11 mouse cellular contexts compared by ENCODE assay signal in genomic region chr11:96349491-96350340, GRCm38 (mm10). TPM values are rescaled to one million over a fixed set of nuclear protein-coding genes. Genes with fewer than 3 reads are reported as not detected.
DNase-seq lines count a peak whose midpoint lies in the region; ATAC-seq and TF ChIP-seq lines count a peak whose summit lies in the region.
"Had no signal": no experiment of that assay in that cellular context is flagged by ENCODE, and none has a peak within 500 bp of the region (broad histone marks: within the 10 kb centered on the region; RNA-seq: fewer than 3 reads in every experiment).

No protein-coding gene starts in this region.

- H3K27ac ChIP-seq in heart, embryonic 10.5 days, result peak overlapping the region; percentile 77
- H3K27ac ChIP-seq in heart, adult 2 months, result no peak overlapping the region; the same call in 1 of the 2 replicates
- peak overlapping the region; percentile 91 for H3K27ac ChIP-seq in hindbrain, postnatal 0 days
- H3K27ac ChIP-seq in liver, embryonic 12.5 days, result 0 out of 2 replicates have a peak overlapping the region, but pooled peaks have one; percentile 26
- H3K27ac ChIP-seq: liver, embryonic 15.5 days had no signal

- no peaks in the 10 kb centered on the region for H3K9me3 ChIP-seq in heart, embryonic 10.5 days
- no peaks in the 10 kb centered on the region for H3K9me3 ChIP-seq in hindbrain, postnatal 0 days (ENCODE audit: low read length)
- no peaks in the 10 kb centered on the region for H3K9me3 ChIP-seq in liver, embryonic 12.5 days (replicated peaks)
- H3K9me3 ChIP-seq: liver, embryonic 15.5 days had no signal

- peaks cover 72% of the 10 kb centered on the region for H3K4me1 ChIP-seq in heart, embryonic 10.5 days
- H3K4me1 ChIP-seq in heart, adult 2 months (ENCODE audit: control insufficient read depth, insufficient read depth, low read length), result no peaks in the 10 kb centered on the region
- H3K4me1 ChIP-seq in hindbrain, postnatal 0 days (ENCODE audit: insufficient read depth, low read length), result no peaks in the 10 kb centered on the region
- H3K4me1 ChIP-seq in liver, embryonic 12.5 days, result peaks cover 23% of the 10 kb centered on the region

- no peak for DNase-seq in heart, embryonic 10.5 days (ENCODE audit: low spot score)
- DNase-seq in heart, adult 2 months, result no peak
- peak; percentile 69 for DNase-seq in adrenal gland, postnatal 10 days
- DNase-seq in hindbrain, postnatal 0 days (ENCODE audit: low spot score), result peak; percentile 47
- DNase-seq in layer of hippocampus, adult 18-20 months (ENCODE audit: low spot score in 2 of 2), result no peak
- DNase-seq in T-cell, adult 2 months (ENCODE audit: low spot score), result no peak
- DNase-seq: thymus, postnatal 4 days had no signal

- no peak overlapping the region for H3K9ac ChIP-seq in heart, adult 2 months (ENCODE audit: low read depth, low read length)
- H3K9ac ChIP-seq in hindbrain, postnatal 0 days (replicated peaks; ENCODE audit: low read length), result 0 out of 2 replicates have a peak overlapping the region, but pooled peaks have one; percentile 28
- H3K9ac ChIP-seq in liver, embryonic 12.5 days, result no peak overlapping the region
- H3K9ac ChIP-seq: liver, embryonic 15.5 days had no signal

- peaks cover 93% of the 10 kb centered on the region for H3K27me3 ChIP-seq in heart, embryonic 10.5 days (ENCODE audit: insufficient read depth, poor library complexity, severe bottlenecking)
- peaks cover 12% of the 10 kb centered on the region for H3K27me3 ChIP-seq in heart, adult 2 months (ENCODE audit: control insufficient read depth, insufficient read depth, low read length)
- H3K27me3 ChIP-seq in hindbrain, postnatal 0 days (ENCODE audit: insufficient read depth, low read length), result peaks cover 61% of the 10 kb centered on the region
- peaks cover 96% of the 10 kb centered on the region for H3K27me3 ChIP-seq in liver, embryonic 12.5 days (replicated peaks)

- TF ChIP-seq EP300 in heart, adult 2 months (IDR thresholded peaks at IDR 0.05; ENCODE audit: insufficient read depth, low read depth, low read length), result no peak

- no peak for TF ChIP-seq CTCF in heart, adult 2 months (IDR thresholded peaks at IDR 0.05)
- no peak for TF ChIP-seq CTCF in hindbrain, postnatal 0 days (IDR thresholded peaks at IDR 0.05; ENCODE audit: low read depth)

- ATAC-seq in hindbrain, postnatal 0 days, result no peak
- ATAC-seq in liver, embryonic 12.5 days, result no peak
- ATAC-seq in CD4-positive, CD25-positive, alpha-beta regulatory T cell, adult 4 months, result no peak

- TF ChIP-seq POLR2A in heart, adult 2 months (IDR thresholded peaks at IDR 0.05; ENCODE audit: insufficient read depth, low read depth, low read length), result no peak

- 13% methylated on average over 14 of the region's 14 CpGs for WGBS in heart, embryonic 10.5 days
- 34% methylated on average over 14 of the region's 14 CpGs for WGBS in heart, adult 2 months
- 4% methylated on average over 14 of the region's 14 CpGs for WGBS in hindbrain, postnatal 0 days
- WGBS in liver, embryonic 12.5 days (ENCODE audit: insufficient replicate concordance), result 29% methylated on average over 14 of the region's 14 CpGs

- no peaks in the 10 kb centered on the region for H3K79me2 ChIP-seq in heart, adult 2 months (replicated peaks; ENCODE audit: control insufficient read depth, insufficient read depth, low read length)

- H3K36me3 ChIP-seq in heart, embryonic 10.5 days, result no peaks in the 10 kb centered on the region
- no peaks in the 10 kb centered on the region for H3K36me3 ChIP-seq in heart, adult 2 months (ENCODE audit: control insufficient read depth, insufficient read depth, low read length)
- no peaks in the 10 kb centered on the region for H3K36me3 ChIP-seq in hindbrain, postnatal 0 days (ENCODE audit: insufficient read depth, low read length)
- no peaks in the 10 kb centered on the region for H3K36me3 ChIP-seq in liver, embryonic 12.5 days
- H3K36me3 ChIP-seq: liver, embryonic 15.5 days had no signal

- intact Hi-C loops in heart, adult 2 months (cut with DNase I), result loop anchor here (5.0 kb wide), 1 partner anchor 58 kb away; no protein-coding TSS in a partner anchor

- H3K4me3 ChIP-seq in heart, embryonic 10.5 days, result peak overlapping the region; percentile 47
- no peak overlapping the region for H3K4me3 ChIP-seq in heart, adult 2 months
- H3K4me3 ChIP-seq in hindbrain, postnatal 0 days (ENCODE audit: low read length), result no peak overlapping the region
- no peak overlapping the region for H3K4me3 ChIP-seq in liver, embryonic 12.5 days
- H3K4me3 ChIP-seq: liver, embryonic 15.5 days had no signal

- peak overlapping the region; percentile 24 for H3K4me2 ChIP-seq in hindbrain, postnatal 0 days (ENCODE audit: low read depth, low read length)
- H3K4me2 ChIP-seq in liver, embryonic 12.5 days, result no peak overlapping the region
- H3K4me2 ChIP-seq: liver, embryonic 15.5 days had no signal

RNA-seq across cellular contexts. Expression of gene Hoxb2, which starts 0.6 kb away (rescaled TPM):
- polyA plus RNA-seq in heart, embryonic 10.5 days (2016; fragmentation: Nextera tagmentation; extraction: Ambion mirVana), result 5.7 and 27.6 TPM in 2 replicates
- under 1 TPM; 0.23 to 0.68 TPM for total RNA-seq in heart, adult 2 months (2021)
- 0.91 and 1.4 TPM in 2 replicates for polyA plus RNA-seq in heart, adult 2 months (2012; rRNA removed)
- 10 to 100 TPM; 16.3 to 16.7 TPM for total RNA-seq in adrenal gland, postnatal 10 days (2021)
- 35.4 and 36.4 TPM in 2 replicates for total RNA-seq in hindbrain, postnatal 0 days (2014; rRNA removed)
- 11.6 and 13.1 TPM in 2 replicates for polyA plus RNA-seq in hindbrain, postnatal 0 days (2015; fragmentation: Nextera tagmentation; extraction: Ambion mirVana)
- polyA plus RNA-seq in liver, embryonic 12.5 days (2016; fragmentation: Nextera tagmentation; extraction: Ambion mirVana), result 4.4 and 4.6 TPM in 2 replicates
- polyA plus RNA-seq in CD4-positive, CD25-positive, alpha-beta regulatory T cell, adult 4 months (2017; shearing (Covaris generic)), result under 1 TPM in 1 of 2 experiments, not detected in 1; 0.09 TPM
- not detected for total RNA-seq in layer of hippocampus, adult 18-20 months (2021)

RNA-seq across cellular contexts. Expression of gene Hoxb1, which starts 15.8 kb away (rescaled TPM):
- polyA plus RNA-seq in heart, embryonic 10.5 days (2016; fragmentation: Nextera tagmentation; extraction: Ambion mirVana), result 0.20 and 3.3 TPM in 2 replicates
- total RNA-seq in heart, adult 2 months (2021), result not detected
- not detected in 2 replicates for polyA plus RNA-seq in heart, adult 2 months (2012; rRNA removed)
- total RNA-seq in adrenal gland, postnatal 10 days (2021), result not detected
- 0.21 TPM in 1 of 2 replicates, not detected in the other for total RNA-seq in hindbrain, postnatal 0 days (2014; rRNA removed)
- polyA plus RNA-seq in hindbrain, postnatal 0 days (2015; fragmentation: Nextera tagmentation; extraction: Ambion mirVana), result 0.08 and 0.24 TPM in 2 replicates
- 0.14 and 0.22 TPM in 2 replicates for polyA plus RNA-seq in liver, embryonic 12.5 days (2016; fragmentation: Nextera tagmentation; extraction: Ambion mirVana)
- not detected for polyA plus RNA-seq in CD4-positive, CD25-positive, alpha-beta regulatory T cell, adult 4 months (2017; shearing (Covaris generic))
- total RNA-seq in layer of hippocampus, adult 18-20 months (2021), result not detected
- total RNA-seq: hematopoietic stem cell, adult 5-6 weeks had no signal
- polyA plus RNA-seq: liver, embryonic 15.5 days had no signal

RNA-seq across cellular contexts. Expression of gene Hoxb3, which starts 26.6 kb away (rescaled TPM):
- polyA plus RNA-seq in heart, embryonic 10.5 days (2016; fragmentation: Nextera tagmentation; extraction: Ambion mirVana), result 0.42 and 1.8 TPM in 2 replicates
- under 1 TPM; 0.23 to 0.30 TPM for total RNA-seq in heart, adult 2 months (2021)
- polyA plus RNA-seq in heart, adult 2 months (2012; rRNA removed), result 0.64 and 0.82 TPM in 2 replicates
- total RNA-seq in adrenal gland, postnatal 10 days (2021), result 10 to 100 TPM; 13.7 to 24.8 TPM
- total RNA-seq in hindbrain, postnatal 0 days (2014; rRNA removed), result 42.1 and 42.2 TPM in 2 replicates
- polyA plus RNA-seq in hindbrain, postnatal 0 days (2015; fragmentation: Nextera tagmentation; extraction: Ambion mirVana), result 6.6 and 8.1 TPM in 2 replicates
- 0.31 and 0.36 TPM in 2 replicates for polyA plus RNA-seq in liver, embryonic 12.5 days (2016; fragmentation: Nextera tagmentation; extraction: Ambion mirVana)
- polyA plus RNA-seq in CD4-positive, CD25-positive, alpha-beta regulatory T cell, adult 4 months (2017; shearing (Covaris generic)), result under 1 TPM; 0.22 to 0.56 TPM
- not detected for total RNA-seq in layer of hippocampus, adult 18-20 months (2021)

RNA-seq across cellular contexts. Expression of gene Hoxb4, which starts 31.6 kb away (rescaled TPM):
- 0.31 and 2.0 TPM in 2 replicates for polyA plus RNA-seq in heart, embryonic 10.5 days (2016; fragmentation: Nextera tagmentation; extraction: Ambion mirVana)
- under 1 TPM; 0.63 to 0.75 TPM for total RNA-seq in heart, adult 2 months (2021)
- polyA plus RNA-seq in heart, adult 2 months (2012; rRNA removed), result 1.00 and 1.1 TPM in 2 replicates
- total RNA-seq in adrenal gland, postnatal 10 days (2021), result 10 to 100 TPM in 1 of 2 experiments, 1 to 10 TPM in 1; 8.4 to 15.9 TPM
- total RNA-seq in hindbrain, postnatal 0 days (2014; rRNA removed), result 4.2 and 8.6 TPM in 2 replicates
- polyA plus RNA-seq in hindbrain, postnatal 0 days (2015; fragmentation: Nextera tagmentation; extraction: Ambion mirVana), result 2.4 and 3.3 TPM in 2 replicates
- polyA plus RNA-seq in liver, embryonic 12.5 days (2016; fragmentation: Nextera tagmentation; extraction: Ambion mirVana), result 0.62 and 0.66 TPM in 2 replicates
- polyA plus RNA-seq in CD4-positive, CD25-positive, alpha-beta regulatory T cell, adult 4 months (2017; shearing (Covaris generic)), result 1 to 10 TPM; 1.9 to 2.5 TPM
- total RNA-seq in layer of hippocampus, adult 18-20 months (2021), result not detected

RNA-seq across cellular contexts. Expression of gene Hoxb5, which starts 46.6 kb away (rescaled TPM):
- 1.0 and 5.2 TPM in 2 replicates for polyA plus RNA-seq in heart, embryonic 10.5 days (2016; fragmentation: Nextera tagmentation; extraction: Ambion mirVana)
- total RNA-seq in heart, adult 2 months (2021), result under 1 TPM in 1 of 2 experiments, not detected in 1; 0.18 TPM
- 0.20 and 0.23 TPM in 2 replicates for polyA plus RNA-seq in heart, adult 2 months (2012; rRNA removed)
- total RNA-seq in adrenal gland, postnatal 10 days (2021), result 10 to 100 TPM; 12.1 to 17.1 TPM
- total RNA-seq in hindbrain, postnatal 0 days (2014; rRNA removed), result 16.5 and 24.3 TPM in 2 replicates
- polyA plus RNA-seq in hindbrain, postnatal 0 days (2015; fragmentation: Nextera tagmentation; extraction: Ambion mirVana), result 109 and 113 TPM in 2 replicates
- polyA plus RNA-seq in liver, embryonic 12.5 days (2016; fragmentation: Nextera tagmentation; extraction: Ambion mirVana), result 1.3 and 1.5 TPM in 2 replicates
- polyA plus RNA-seq in CD4-positive, CD25-positive, alpha-beta regulatory T cell, adult 4 months (2017; shearing (Covaris generic)), result not detected
- total RNA-seq in layer of hippocampus, adult 18-20 months (2021), result not detected

Comparison
In these comparisons a context has a peak if more than half of its experiments do, and no peak if none do; other contexts are left out.
1. DNase-seq: peak in adrenal gland, postnatal 10 days (single experiment) and hindbrain, postnatal 0 days (single experiment); none in heart, embryonic 10.5 days (single experiment), heart, adult 2 months (0 of 2), layer of hippocampus, adult 18-20 months (0 of 2) and T-cell, adult 2 months (single experiment).